Mouse (Mus musculus): ENCODE measurements around the gene Insl6.

DNA sequence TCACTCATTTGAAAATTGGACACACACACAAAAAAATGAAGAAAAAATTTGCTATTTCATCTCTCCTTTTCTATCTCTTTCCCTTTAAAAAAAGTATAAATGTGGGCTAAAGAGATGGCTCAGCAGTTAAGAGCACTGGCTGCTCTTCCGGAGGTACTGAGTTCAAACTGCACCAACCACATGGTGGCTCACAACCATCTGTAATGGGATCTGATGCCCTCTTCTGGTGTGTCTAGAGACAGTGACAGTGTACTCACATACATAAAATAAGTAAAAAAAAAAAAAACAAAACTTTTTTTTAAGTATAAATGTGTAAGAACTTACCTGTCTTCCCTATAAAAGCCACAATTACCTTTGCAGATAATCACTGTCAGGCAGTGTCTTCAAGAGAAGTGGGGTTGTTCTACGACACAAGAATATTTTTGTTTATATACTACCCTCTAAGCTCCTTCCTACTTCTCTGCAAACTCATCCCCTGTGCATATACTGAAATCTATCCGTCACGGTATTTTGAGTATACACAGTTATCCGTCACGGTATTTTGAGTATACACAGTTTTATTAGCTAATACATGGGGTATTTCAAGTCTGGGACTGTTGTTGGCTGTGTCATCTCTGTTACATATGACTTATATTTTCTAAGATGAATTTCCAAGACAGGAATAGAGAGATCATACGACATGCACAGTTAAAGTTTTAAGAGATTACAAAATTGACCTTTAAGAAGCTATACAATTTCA lies 45.6 kb upstream of the Insl6 start:
- no peak for TF ChIP-seq CTCF (IDR thresholded peaks at IDR 0.05; ENCODE audit: low read depth)
- no peak for TF ChIP-seq EP300 (optimal IDR thresholded peaks at IDR 0.05)

Measured in stomach, postnatal 0 days (tissue).